Mouse (Mus musculus) A20 (cell line): ENCODE data around the gene Gm21992.

Source experiments
- DNase-seq: peaks from one replicate; pipeline ENCODE4 v3.0.0-alpha.2; 2011; ENCODE audit warnings: low read depth, low spot score

Gene Gm21992

DNA sequence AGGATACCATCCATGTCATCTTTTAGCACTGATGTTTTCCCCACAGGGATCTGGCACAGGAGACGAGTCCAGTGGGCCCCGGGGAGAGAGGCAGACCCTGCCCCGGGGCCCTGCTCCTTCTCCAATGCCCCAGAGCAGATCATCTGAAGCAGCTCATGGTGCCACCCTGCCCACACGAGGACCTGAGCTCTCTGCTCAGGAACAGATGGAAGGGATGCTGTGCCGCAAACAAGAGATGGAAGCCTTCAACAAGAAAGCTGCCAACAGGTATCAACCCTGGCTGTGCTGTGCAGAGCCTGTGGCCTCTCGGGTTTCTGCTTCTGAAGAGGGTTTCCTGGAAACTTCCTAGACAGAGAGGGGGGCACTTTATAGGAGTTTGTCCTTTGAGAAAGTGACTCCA, 61.4 kb downstream of the Gm21992 start:
- no peak for DNase-seq

DNA sequence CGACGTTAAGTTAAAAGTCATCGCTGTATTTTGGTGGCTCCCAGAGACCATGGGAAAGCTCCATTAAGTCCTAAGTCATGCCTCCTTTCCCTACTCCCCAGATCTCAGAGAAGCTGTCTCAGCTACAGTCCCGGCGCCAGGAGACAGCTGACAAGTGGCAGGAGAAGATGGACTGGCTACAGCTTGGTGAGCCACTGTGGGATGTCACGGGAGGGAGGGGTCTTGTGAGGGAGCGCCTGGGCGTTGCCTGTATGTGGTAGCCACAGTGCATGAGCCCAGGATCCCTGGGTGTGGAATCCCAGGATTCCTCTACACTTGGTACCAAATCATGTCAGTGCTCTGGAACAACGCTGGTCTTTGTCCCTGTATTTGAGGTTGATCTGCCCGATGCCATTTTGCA, 62.9 kb downstream of the Gm21992 start:
- DNase-seq: no peak

DNA sequence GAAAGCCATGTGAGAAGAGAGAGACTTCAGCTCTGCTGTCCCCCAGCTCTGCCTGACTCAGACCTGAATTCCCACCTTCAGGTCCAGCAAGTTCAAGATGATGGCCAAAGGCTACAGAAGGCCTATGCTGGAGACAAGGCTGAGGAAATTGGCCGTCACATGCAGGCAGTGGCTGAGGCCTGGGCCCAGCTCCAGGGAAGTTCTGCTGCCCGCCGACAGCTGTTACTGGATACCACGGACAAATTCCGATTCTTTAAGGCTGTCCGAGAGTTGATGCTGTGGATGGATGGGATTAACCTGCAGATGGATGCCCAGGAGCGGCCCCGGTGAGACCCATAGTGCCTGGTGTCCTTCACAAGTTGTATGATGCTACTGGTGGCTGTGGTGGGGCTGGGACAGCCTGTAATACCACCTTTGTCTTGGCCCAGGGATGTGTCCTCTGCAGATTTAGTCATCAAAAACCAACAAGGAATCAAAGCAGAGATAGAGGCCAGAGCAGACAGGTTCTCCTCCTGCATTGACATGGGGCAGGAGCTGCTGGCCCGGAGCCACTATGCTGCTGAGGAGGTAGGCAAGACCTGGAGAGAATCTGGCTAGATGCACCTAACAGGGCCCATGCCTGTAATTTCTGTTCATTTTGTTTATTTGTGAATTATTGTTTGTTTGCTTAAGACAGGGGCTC, 63.6 kb downstream of the Gm21992 start:
- DNase-seq: no peak

DNA sequence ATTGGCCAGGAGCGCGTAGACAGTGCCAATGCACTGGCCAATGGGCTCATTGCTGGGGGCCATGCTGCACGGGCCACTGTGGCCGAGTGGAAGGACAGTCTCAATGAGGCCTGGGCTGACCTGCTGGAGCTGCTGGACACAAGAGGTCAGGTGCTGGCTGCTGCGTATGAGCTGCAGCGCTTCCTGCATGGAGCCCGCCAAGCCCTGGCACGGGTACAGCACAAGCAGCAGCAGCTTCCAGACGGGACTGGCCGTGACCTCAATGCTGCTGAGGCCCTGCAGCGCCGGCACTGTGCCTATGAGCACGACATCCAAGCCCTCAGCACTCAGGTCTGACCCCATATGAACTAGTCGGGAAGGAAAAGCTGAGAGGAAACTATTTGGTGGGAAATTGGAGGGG, 64.8 kb downstream of the Gm21992 start:
- DNase-seq: no peak

DNA sequence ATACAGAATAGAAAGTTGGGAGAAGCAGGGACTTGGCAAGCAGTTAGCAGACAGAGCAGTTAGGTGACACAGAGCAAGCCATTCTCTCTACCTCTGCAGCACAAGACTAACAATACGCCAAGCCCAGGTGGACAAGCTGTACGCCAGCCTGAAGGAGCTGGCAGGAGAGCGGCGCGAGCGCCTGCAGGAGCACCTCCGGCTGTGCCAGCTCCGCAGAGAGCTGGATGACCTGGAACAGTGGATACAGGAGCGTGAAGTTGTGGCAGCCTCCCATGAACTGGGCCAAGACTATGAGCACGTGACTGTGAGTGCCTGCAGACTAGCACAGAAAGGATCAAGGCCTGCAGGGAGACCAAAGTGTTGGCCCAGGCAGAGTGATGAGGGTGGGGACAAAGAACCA, 65.7 kb downstream of the Gm21992 start:
- DNase-seq: no peak

DNA sequence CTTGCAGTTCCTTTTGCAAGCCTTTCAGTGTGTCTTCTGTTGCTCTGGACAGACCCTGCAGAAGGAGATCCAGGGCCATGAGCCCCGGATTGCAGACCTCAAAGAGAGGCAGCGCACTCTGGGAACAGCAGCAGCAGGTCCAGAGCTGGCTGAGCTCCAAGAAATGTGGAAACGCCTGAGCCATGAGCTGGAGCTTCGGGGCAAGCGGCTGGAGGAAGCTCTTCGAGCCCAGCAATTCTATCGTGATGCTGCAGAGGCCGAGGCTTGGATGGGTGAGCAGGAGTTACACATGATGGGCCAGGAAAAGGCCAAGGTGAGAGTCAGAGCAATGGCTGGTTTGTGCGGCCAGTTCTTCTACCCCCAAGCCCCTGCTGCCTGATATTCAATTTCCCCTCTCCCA, 66.4 kb downstream of the Gm21992 start:
- no peak for DNase-seq

DNA sequence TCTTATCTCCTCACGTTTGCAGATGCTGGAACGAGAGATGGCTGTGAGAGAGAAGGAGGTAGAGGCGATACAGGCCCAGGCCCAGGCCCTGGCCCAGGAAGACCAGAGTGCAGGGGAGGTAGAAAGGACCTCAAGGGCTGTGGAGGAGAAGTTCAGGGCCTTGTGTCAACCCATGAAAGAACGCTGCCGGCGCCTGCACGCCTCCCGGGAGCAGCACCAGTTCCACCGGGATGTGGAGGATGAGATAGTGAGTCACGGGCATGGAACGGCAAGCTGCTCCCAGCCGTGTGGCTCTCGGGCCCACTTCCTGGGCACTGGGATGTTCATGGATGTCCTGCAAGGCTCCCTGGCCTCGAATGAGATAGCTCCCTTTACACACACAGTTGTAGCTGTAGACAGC, 67.4 kb downstream of the Gm21992 start:
- DNase-seq: no peak

DNA sequence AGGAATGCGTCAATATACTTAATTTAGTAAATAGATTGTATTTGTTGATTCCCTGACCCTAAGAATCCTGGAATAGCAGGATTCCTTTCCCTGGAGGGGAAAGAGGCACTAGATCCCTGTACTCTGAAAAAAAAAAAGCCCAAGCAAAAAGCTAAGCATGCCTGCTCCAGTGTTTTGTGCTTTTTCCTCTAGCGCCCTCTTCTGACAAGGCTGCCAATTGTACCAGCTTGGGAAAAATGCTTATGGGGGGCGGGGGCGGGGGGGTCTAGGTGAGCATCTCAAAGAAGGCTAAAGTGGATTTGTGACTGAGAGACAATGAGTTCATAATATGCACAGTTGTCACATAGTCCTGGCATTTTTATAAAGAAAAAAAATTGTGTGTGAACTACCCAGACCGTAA, 67.9 kb downstream of the Gm21992 start:
- peak; percentile 43 for DNase-seq

DNA sequence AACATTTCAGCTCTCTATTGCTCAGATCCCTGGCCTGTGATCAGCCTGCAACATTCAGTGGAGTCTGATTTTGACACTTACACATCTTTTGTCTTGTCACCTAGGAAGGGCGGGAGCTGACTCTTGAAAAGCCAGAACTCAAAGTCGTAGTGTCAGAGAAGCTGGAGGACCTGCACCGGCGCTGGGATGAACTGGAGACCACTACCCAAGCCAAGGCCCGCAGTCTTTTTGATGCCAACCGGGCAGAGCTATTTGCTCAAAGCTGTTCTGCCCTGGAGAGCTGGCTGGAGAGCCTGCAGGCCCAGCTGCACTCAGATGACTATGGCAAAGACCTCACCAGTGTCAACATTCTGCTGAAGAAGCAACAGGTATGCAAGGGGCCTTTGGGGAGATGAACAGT, 69.2 kb downstream of the Gm21992 start:
- DNase-seq: no peak

DNA sequence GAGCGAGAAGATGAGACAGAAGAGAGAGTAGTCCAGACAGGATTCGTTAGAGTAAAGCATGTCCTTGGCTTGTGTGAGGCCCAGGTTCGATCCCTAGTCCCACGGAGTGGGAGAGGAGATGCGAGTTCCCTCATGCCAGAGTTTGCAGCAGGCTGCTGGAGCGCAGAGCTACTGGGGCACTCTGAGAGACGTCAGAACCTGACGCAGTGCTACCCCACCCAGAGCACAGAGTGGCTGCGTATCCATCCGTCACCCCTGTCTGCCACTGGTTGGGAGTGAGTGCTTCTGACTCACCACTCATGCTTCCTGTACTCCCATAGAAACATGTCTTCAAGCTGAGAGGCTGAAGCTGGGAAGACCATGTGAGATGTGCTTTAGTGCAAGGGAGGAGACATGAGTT, 69.9 kb downstream of the Gm21992 start:
- DNase-seq: no peak

DNA sequence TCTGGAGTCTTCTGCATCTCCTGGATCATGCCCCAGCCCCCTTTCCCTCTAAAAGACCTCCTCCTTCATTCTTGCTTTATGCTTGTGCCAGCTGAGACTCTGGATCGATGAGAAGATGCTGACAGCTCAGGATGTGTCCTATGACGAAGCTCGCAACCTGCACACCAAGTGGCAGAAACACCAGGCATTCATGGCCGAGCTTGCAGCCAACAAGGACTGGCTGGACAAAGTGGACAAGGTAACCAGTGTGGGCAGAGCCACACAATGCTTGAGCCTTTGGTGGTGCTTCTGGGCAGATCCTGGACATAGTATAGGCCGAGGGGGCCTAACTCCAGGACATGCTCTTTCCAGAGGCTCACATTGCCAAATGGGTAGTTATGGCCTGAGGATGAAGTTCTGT, 71.7 kb downstream of the Gm21992 start:
- no peak for DNase-seq

DNA sequence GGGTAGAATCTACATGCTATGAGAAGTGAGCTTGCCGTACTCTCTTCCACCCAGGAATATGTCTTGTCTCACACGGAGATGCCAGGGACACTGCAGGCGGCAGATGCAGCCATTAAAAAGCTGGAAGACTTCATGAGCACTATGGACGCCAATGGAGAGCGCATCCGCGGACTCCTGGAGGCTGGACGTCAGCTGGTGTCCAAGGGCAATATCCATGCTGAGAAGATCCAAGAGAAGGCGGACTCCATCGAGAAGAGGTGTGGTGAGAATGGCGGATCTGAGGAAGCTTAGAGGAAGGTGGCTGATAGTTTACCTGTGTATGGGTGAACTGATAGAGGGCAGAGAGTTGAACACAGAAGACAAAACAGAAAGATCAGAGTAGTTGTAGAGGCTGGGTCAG, 72.4 kb downstream of the Gm21992 start:
- DNase-seq: no peak

DNA sequence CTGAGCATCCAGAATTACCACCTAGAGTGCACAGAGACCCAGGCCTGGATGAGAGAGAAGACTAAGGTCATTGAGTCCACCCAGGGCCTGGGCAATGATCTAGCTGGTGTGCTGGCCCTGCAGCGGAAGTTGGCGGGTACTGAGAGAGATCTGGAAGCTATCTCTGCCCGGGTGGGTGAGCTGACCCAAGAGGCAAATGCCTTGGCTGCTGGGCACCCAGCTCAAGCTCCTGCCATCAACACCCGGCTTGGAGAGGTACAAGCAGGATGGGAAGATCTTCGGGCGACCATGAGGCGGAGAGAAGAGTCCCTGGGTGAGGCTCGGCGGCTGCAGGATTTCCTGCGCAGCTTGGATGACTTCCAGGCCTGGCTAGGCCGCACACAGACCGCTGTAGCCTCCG, 73.5 kb downstream of the Gm21992 start:
- no peak for DNase-seq

DNA sequence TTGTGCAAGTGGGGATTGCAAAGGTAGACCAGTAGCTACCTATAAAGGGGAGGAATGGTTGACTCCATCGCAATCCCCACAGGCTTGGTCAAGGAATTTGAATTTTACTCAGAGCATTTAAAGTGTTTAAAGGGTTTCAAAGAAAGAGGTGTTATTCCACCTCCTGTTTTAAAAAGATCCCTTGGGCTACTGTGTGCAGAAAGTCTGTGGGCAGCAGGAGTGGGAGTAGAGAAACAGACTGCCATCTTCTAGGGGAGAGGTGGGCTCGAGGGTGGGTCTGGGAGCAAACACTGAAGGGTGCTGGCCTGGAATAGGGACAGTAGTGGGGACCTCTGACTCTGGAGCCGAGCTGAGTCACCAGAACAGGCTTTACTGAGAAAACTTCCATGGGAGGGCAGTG, 78.4 kb downstream of the Gm21992 start:
- no peak for DNase-seq

DNA sequence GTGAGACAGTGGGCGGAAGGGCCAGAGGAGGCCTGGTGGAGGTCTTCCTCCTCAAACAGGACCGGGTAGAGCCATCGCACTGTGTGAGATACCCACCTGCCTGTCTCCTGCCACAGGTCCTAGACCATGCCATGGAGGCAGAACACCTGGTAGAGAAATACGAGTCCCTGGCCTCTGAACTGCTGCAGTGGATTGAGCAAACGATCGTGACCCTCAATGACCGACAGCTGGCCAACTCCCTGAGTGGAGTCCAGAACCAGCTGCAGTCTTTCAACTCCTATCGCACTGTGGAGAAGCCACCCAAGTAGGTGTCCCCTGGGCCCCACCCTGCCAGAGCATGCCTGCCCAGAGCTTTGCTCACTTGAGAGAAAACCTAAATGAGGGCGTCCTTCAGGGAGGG, 82.2 kb downstream of the Gm21992 start:
- no peak for DNase-seq

DNA sequence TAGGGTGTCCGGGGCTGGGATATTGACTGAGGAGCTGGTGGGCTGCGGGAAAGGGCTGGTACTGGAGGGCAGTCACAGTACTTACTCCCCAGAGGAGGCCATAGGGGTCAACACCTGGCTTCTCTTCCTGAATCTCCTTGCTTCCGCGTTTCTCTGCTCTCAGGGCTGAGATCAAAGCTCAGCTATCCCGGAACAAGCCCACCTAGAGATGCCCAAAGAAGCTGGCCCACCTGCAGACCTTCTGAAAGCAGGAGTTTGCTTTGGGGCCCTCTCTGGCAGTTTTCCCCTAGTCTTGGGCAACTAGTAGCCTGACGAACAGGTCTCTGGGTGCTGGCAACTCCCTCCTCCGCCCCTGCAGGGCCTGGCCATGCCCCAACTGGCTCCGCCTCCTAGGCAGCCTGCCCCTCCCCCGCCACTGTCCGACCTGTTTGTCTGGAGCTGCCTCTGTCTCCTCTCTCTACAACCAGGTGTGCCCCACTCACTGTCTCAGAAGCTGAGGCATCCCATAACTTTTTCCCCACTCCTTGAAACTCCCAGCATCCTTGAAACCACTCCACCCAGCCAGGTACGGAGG, 90.7 kb downstream of the Gm21992 start:
- DNase-seq: no peak

DNA sequence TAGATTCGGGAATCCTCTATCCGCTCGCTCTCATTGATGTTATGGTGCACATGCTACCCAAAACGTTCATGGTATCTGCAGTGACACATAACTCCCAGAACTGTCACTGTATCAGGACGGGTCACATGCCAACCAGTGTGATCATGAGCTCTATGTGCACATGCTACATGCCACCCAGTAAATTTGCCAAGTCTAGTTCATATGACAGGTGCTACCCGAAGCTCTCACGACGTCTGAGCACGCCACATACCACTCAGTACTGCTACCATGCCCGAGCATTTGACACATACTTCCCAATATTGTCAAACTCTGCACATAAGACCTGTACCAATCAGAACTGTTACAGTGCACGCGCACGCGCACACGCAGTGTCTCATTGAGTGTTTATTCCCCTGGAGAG, 91.3 kb downstream of the Gm21992 start:
- no peak for DNase-seq

DNA sequence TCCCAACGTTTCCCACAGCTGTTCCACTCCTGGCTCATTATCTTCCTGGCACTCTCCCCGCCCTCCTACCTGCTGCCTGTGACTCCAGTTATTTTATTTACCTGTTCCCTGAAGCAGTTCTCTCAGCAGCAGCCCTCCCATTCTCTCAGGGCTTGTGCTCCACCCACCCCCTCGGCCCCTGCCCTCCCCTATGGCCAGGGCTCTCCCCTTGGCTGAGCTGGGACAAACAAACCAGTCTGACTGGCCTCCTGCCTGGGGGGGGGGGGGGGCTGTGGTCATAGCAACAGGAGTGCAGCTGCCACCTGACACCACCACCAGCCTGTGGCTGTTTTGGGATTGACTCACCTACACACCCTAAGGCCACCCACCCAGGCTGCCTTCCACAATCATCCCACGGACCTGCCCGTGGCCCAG, 92.1 kb downstream of the Gm21992 start:
- DNase-seq: no peak

DNA sequence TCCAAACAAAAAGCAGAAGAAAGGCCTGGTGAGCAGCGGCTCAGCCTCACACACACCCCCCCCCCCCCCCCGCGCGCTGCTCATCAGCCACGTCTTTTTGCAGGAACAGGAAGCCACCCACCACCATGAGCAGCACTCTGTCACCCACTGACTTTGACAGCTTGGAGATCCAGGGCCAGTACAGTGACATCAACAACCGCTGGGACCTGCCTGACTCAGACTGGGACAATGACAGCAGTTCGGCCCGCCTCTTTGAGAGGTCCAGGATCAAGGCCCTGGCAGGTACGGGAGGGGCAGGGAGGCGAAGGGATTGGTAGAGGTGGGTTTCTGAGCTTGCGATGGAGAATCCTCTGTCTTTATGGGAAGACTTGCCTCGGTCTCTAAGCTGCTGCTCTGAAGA, 92.7 kb downstream of the Gm21992 start:
- no peak for DNase-seq

DNA sequence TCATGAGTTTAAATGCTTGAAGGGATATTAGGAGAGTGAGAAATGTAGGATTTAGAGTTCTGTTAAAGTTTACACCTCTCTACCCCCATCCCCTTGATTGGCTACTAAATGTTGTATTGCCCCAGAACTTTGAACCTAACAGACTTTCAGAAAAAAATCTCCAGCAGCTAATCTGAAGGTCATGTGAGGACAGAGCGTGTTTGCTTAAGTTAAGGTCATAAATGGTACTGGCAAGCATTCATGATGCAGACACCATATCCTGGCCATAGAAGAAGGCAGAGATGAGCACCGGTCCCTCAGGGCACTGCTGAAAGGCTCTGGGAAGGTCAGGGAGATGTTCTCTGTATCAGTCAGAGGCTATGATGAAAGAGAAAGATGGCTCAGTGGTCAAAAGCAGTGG, 94.1 kb downstream of the Gm21992 start:
- DNase-seq: no peak

DNA sequence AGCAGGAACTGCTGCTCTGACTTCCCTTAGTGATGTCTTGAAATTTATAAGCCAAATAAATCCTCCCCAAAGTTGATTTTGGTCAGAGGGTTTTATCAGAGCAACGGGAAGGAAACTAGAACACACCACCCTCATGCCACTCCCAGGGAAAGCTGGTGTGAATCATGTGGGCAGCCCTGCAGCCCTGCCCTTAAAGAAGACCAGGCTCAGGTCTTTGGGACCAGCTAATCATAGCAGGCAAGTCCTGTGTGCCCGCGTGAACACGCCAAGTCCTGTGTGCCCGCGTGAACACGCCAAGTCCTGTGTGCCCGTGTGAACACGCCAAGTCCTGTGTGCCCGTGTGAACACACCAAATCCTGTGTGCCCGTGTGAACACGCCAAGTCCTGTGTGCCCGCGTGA, 94.7 kb downstream of the Gm21992 start:
- no peak for DNase-seq

DNA sequence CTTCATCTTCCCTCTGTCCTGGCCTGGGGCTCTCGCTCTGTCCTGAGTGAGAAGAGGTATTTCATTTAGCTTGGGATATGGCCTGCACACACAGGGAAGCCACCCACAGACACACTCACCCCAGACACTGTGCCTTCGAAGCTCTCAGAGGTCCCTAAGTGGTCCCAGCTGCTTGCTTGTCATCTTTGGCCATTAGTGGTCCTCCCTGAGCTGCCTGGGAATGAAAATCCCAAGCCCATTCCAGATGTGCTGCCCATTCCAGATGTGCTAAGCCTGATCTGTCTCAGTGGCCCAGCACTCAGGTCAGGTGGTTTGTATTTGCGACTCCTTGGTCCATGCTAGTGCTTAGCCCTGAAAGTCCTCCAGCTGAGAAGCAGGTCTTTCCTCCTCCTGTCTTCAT, 97.5 kb downstream of the Gm21992 start:
- no peak for DNase-seq

DNA sequence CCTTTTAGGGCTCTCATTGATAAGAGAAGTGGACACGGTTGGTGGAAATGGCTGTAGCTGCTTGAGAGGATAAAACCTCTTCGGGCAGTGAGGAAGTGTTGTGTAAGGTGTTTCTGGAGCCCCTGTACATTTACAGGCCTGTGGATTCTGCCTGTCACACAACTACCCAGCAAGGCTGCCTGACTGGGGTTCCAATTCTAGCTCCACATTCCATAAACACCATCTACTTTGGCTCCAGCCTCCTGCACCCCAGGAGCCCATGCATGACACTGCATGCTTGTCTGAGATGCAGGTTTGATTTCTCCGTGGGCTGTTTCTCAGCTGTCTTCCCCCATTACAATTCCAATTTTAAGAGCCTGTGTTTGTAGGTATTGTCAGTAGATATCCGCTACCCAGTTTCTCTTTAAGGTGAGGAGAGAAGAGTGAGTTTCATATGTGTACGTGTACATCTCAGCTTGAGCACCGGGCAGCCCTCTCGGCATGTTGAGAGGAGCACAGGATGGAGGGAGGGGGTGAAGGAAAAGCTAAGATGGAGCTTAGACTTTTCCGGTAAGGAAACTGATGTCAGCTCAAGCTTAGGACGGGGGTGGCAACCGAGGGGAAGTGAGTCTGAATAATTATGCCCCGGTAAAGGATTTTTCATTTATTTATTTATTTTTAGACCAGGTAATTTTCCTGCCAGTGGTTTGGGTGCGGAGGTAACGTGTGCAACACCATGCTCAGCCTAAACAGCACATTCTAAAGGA, 98.5 kb downstream of the Gm21992 start:
- DNase-seq: no peak
